Mouse (Mus musculus) liver, adult 2 months (tissue): ENCODE measurements at regions not wholly inside any gene's neighbourhood (a gene's known extent, or its start where the extent isn't known, plus 50 kb on each side); places are given as distances from the start of the nearest gene placed in this dataset.

Experiments used
- CTCF ChIP-seq: fragments of 200-500 bp; IDR thresholded peaks from 2 replicates; pipeline ENCODE4 v1.5.1; 2011; ENCODE audit warnings: low read depth, low read length, control low read depth
- POLR2A ChIP-seq: fragments of 200-500 bp; IDR thresholded peaks from 2 replicates; pipeline ENCODE4 v1.6.1; 2011; ENCODE audit warnings: low read length, control low read depth; ENCODE audit not compliant: insufficient read depth; ENCODE audit errors: extremely low read depth

GRCm38 (mm10) chr5:64505835-64506600 is 297.2 kb upstream of the Klf3 start:
- TF ChIP-seq POLR2A (no peak), CTCF (peak; percentile 98)
